Mouse (Mus musculus) E14TG2a.4 (cell line): ENCODE measurements around the gene Adgrg5.

Source experiments
- CTCF ChIP-seq: conservative IDR thresholded peaks from 2 replicates; pipeline ENCODE4 v1.5.1; 2014; ENCODE audit warnings: low read length
- POU5F1 ChIP-seq: IDR thresholded peaks from 2 replicates; pipeline ENCODE4 v1.6.1; 2014; ENCODE audit warnings: low read length, borderline replicate concordance

- TF ChIP-seq CTCF = no peak
- no peak for TF ChIP-seq POU5F1
Observed at GRCm38 (mm10) chr8:94919256-94919655, 4.2 kb upstream of the Adgrg5 start.
